Mouse (Mus musculus) adrenal gland, postnatal 10 days (tissue): ENCODE data around the gene Stap2. TPM values are rescaled to one million over a fixed set of nuclear protein-coding genes. Genes with fewer than 3 reads are reported as not detected.
A peak's percentile ranks its signal among the peaks of the same experiment; 100 is the strongest.

Experiments
- DNase-seq: peaks from one replicate; pipeline ENCODE4 v3.0.0; 2021; ENCODE audit warnings: mixed read lengths
- total RNA-seq, 2 experiments: library from RNA; stranded (reverse); gene quantifications; 2 replicates each; pipeline ENCODE4 v1.2.3; 2021

Gene Stap2
- total RNA-seq, 2 experiments from 2014 or later, result 15.2 to 17.2 TPM

GRCm38 (mm10) chr17:55958584-55958886, 46.8 kb downstream of the Stap2 start:
- no peak for DNase-seq

- no peak for DNase-seq
Measured at GRCm38 (mm10) chr17:55957726-55958583, 47.4 kb downstream of the Stap2 start.

GRCm38 (mm10) chr17:55957168-55957567, 48.2 kb downstream of the Stap2 start:
- peak; percentile 87 for DNase-seq

- no peak for DNase-seq
Measured at GRCm38 (mm10) chr17:55956591-55956990, 48.8 kb downstream of the Stap2 start.

- DNase-seq, result peak; percentile 76
Measured at GRCm38 (mm10) chr17:55956129-55956528, 49.3 kb downstream of the Stap2 start.

GRCm38 (mm10) chr17:55954229-55954628, 51.2 kb downstream of the Stap2 start:
- no peak for DNase-seq

- DNase-seq, result peak; percentile 0
Measured at GRCm38 (mm10) chr17:55953751-55954150, 51.6 kb downstream of the Stap2 start.

GRCm38 (mm10) chr17:55952447-55953027, 52.8 kb downstream of the Stap2 start, which contains the start of gene Ebi3:
Gene Ebi3 (plus strand): TSS chr17:55952640.
- DNase-seq, result peak; percentile 3

GRCm38 (mm10) chr17:55952041-55952440, 53.3 kb downstream of the Stap2 start:
- DNase-seq, result no peak

GRCm38 (mm10) chr17:55950601-55951000, 54.8 kb downstream of the Stap2 start:
- DNase-seq, result no peak

- no peak for DNase-seq
Measured at GRCm38 (mm10) chr17:55949400-55949799, 56.0 kb downstream of the Stap2 start, which contains the start of gene Zfp119b. Gene Zfp119b (minus strand): TSS chr17:55949500.

- DNase-seq, result no peak
Measured at GRCm38 (mm10) chr17:55948647-55949046, 56.7 kb downstream of the Stap2 start.

Other genes starting within 250 kb of the Stap2 start
- 1 to 10 TPM; 6.2 to 9.5 TPM for gene Zfp119a, start 126.7 kb downstream of the Stap2 start, total RNA-seq
- 1 to 10 TPM; 5.9 to 6.0 TPM for gene Zfp959, start 113.5 kb downstream of the Stap2 start, total RNA-seq
- 1 to 10 TPM; 4.1 to 4.2 TPM for gene Zfp119b, start 56.1 kb downstream of the Stap2 start, total RNA-seq
- gene Ebi3, start 52.9 kb downstream of the Stap2 start, total RNA-seq, result 1 to 10 TPM; 1.5 to 1.8 TPM
- 10 to 100 TPM; 16.7 to 20.1 TPM for gene Yju2, start 46.5 kb downstream of the Stap2 start, total RNA-seq
- 1 to 10 TPM; 1.6 to 3.8 TPM for gene Shd, start 35.1 kb downstream of the Stap2 start, total RNA-seq
- 1 to 10 TPM; 1.4 to 3.7 TPM for gene Fsd1, start 19.1 kb downstream of the Stap2 start, total RNA-seq
- gene Mpnd, start 127 bp upstream of the Stap2 start, total RNA-seq, result 10 to 100 TPM; 77.0 to 91.2 TPM
- gene Sh3gl1, start 31.1 kb upstream of the Stap2 start, total RNA-seq, result 10 to 100 TPM; 49.3 to 50.7 TPM
- 10 to 100 TPM in 1 of 2 experiments, 1 to 10 TPM in 1; 8.4 to 10.9 TPM for gene Chaf1a, start 34.9 kb upstream of the Stap2 start, total RNA-seq
- gene Ubxn6, start 69.4 kb upstream of the Stap2 start, total RNA-seq, result 10 to 100 TPM; 77.5 to 78.9 TPM
- 10 to 100 TPM; 45.3 to 54.0 TPM for gene Hdgfl2, start 74.0 kb upstream of the Stap2 start, total RNA-seq
- gene Plin4, start 104.2 kb upstream of the Stap2 start, total RNA-seq, result 10 to 100 TPM; 75.7 to 89.2 TPM
- gene Plin5, start 112.0 kb upstream of the Stap2 start, total RNA-seq, result 100 to 1,000 TPM; 102 to 111 TPM
- 10 to 100 TPM; 41.0 to 55.6 TPM for gene Lrg1, start 116.4 kb upstream of the Stap2 start, total RNA-seq
- gene Sema6b, start 134.8 kb upstream of the Stap2 start, total RNA-seq, result 10 to 100 TPM; 13.3 to 14.9 TPM
- gene Tnfaip8l1, start 156.9 kb upstream of the Stap2 start, total RNA-seq, result 10 to 100 TPM in 1 of 2 experiments, 1 to 10 TPM in 1; 9.5 to 11.0 TPM
- gene Mydgf, start 178.3 kb upstream of the Stap2 start, total RNA-seq, result 10 to 100 TPM; 55.6 to 61.9 TPM
- 10 to 100 TPM; 28.8 to 30.1 TPM for gene Dpp9, start 213.3 kb upstream of the Stap2 start, total RNA-seq